Mouse (Mus musculus): Measurements from ENCODE around the gene Olfr1180. TPM values are rescaled to one million over a fixed set of nuclear protein-coding genes. Genes with fewer than 3 reads are reported as not detected.
"Not testable (repeated sequence)": the region's sequence is repeated elsewhere in the genome, so short reads cannot be mapped to it uniquely, and the experiment has no call there.

The Olfr1180 gene
- polyA plus RNA-seq (2012; rRNA removed) (not detected in 2 replicates), polyA plus RNA-seq (2014; fragmentation: Nextera tagmentation; extraction: Ambion mirVana) (not detected in 2 replicates)

- Histone ChIP-seq H3K27ac (replicated peaks; ENCODE audit: low read depth, low read length) (no peak within 1 kb of the TSS), H3K4me2 (replicated peaks; ENCODE audit: low read depth, low read length, severe bottlenecking) (no peak within 1 kb of the TSS), H3K4me1 (ENCODE audit: control insufficient read depth, insufficient read depth, low read length) (no peaks in the 10 kb centered on the region), H3K36me3 (ENCODE audit: control insufficient read depth, insufficient read depth, low read length) (no peaks in the 10 kb centered on the region), H3K9me3 (ENCODE audit: control insufficient read depth, low read length) (no peaks in the 10 kb centered on the region), H3K27me3 (ENCODE audit: control insufficient read depth, insufficient read depth, low read length) (no peaks in the 10 kb centered on the region), H3K4me3 (replicated peaks; ENCODE audit: low read length) (no peak within 1 kb of the TSS), H3K9ac (ENCODE audit: low read depth, low read length, severe bottlenecking) (no peak within 1 kb of the TSS)
- TF ChIP-seq POLR2A (IDR thresholded peaks at IDR 0.05; ENCODE audit: borderline replicate concordance, extremely low read depth, insufficient read depth, insufficient read length), result no peak
- ATAC-seq (ENCODE audit: low FRiP score, low read depth), result no peak
- WGBS, result 65% methylated on average over 2 of the region's 2 CpGs
- DNase-seq (ENCODE audit: low spot score), result no peak
Observed at GRCm38 (mm10) chr2:88419051-88419450, at the start of gene Olfr1180. TSS of gene Olfr1180 (minus strand) at chr2:88419151.

- not testable (repeated sequence) for H3K4me3 ChIP-seq (replicated peaks; ENCODE audit: low read length); H3K27ac ChIP-seq (replicated peaks; ENCODE audit: low read depth, low read length); H3K4me2 ChIP-seq (replicated peaks; ENCODE audit: low read depth, low read length, severe bottlenecking); H3K27me3 ChIP-seq (ENCODE audit: control insufficient read depth, insufficient read depth, low read length); ATAC-seq (ENCODE audit: low FRiP score, low read depth); DNase-seq (ENCODE audit: low spot score); H3K9ac ChIP-seq (ENCODE audit: low read depth, low read length, severe bottlenecking); H3K4me1 ChIP-seq (ENCODE audit: control insufficient read depth, insufficient read depth, low read length); H3K36me3 ChIP-seq (ENCODE audit: control insufficient read depth, insufficient read depth, low read length); H3K9me3 ChIP-seq (ENCODE audit: control insufficient read depth, low read length)
- 93% methylated on average over 1 of the region's 1 CpGs for WGBS
Observed at GRCm38 (mm10) chr2:88454567-88454966, 35.6 kb upstream of the Olfr1180 start, which contains the start of gene Olfr1183. TSS of gene Olfr1183 (plus strand) at chr2:88454867.

GRCm38 (mm10) chr2:88449031-88449430, 30.1 kb upstream of the Olfr1180 start, which contains the start of gene Gm13757:
TSS of gene Gm13757 (minus strand) at chr2:88449131.
- H3K36me3 ChIP-seq (ENCODE audit: control insufficient read depth, insufficient read depth, low read length), result no peaks in the 10 kb centered on the region
- no peaks in the 10 kb centered on the region for H3K27me3 ChIP-seq (ENCODE audit: control insufficient read depth, insufficient read depth, low read length)
- WGBS, result 93% methylated on average over 1 of the region's 1 CpGs
- no peak within 1 kb of the TSS for H3K27ac ChIP-seq (replicated peaks; ENCODE audit: low read depth, low read length)
- no peak for TF ChIP-seq POLR2A (IDR thresholded peaks at IDR 0.05; ENCODE audit: borderline replicate concordance, extremely low read depth, insufficient read depth, insufficient read length)
- H3K9ac ChIP-seq (ENCODE audit: low read depth, low read length, severe bottlenecking), result no peak within 1 kb of the TSS
- no peaks in the 10 kb centered on the region for H3K4me1 ChIP-seq (ENCODE audit: control insufficient read depth, insufficient read depth, low read length)
- DNase-seq (ENCODE audit: low spot score) (no peak), ATAC-seq (ENCODE audit: low FRiP score, low read depth) (no peak)
- no peaks in the 10 kb centered on the region for H3K9me3 ChIP-seq (ENCODE audit: control insufficient read depth, low read length)
- no peak within 1 kb of the TSS for H3K4me3 ChIP-seq (replicated peaks; ENCODE audit: low read length)
- H3K4me2 ChIP-seq (replicated peaks; ENCODE audit: low read depth, low read length, severe bottlenecking), result no peak within 1 kb of the TSS

GRCm38 (mm10) chr2:88426071-88426470, 7.1 kb upstream of the Olfr1180 start, which contains the start of gene Olfr1181:
TSS of gene Olfr1181 (minus strand) at chr2:88426171.
- H3K27me3 ChIP-seq (ENCODE audit: control insufficient read depth, insufficient read depth, low read length), result no peaks in the 10 kb centered on the region
- ATAC-seq (ENCODE audit: low FRiP score, low read depth) (no peak), DNase-seq (ENCODE audit: low spot score) (no peak)
- no peaks in the 10 kb centered on the region for H3K9me3 ChIP-seq (ENCODE audit: control insufficient read depth, low read length)
- no peaks in the 10 kb centered on the region for H3K36me3 ChIP-seq (ENCODE audit: control insufficient read depth, insufficient read depth, low read length)
- H3K4me3 ChIP-seq (replicated peaks; ENCODE audit: low read length), result no peak within 1 kb of the TSS
- no peak for TF ChIP-seq POLR2A (IDR thresholded peaks at IDR 0.05; ENCODE audit: borderline replicate concordance, extremely low read depth, insufficient read depth, insufficient read length)
- no peak within 1 kb of the TSS for H3K4me2 ChIP-seq (replicated peaks; ENCODE audit: low read depth, low read length, severe bottlenecking)
- no peaks in the 10 kb centered on the region for H3K4me1 ChIP-seq (ENCODE audit: control insufficient read depth, insufficient read depth, low read length)
- H3K9ac ChIP-seq (ENCODE audit: low read depth, low read length, severe bottlenecking), result no peak within 1 kb of the TSS
- no peak within 1 kb of the TSS for H3K27ac ChIP-seq (replicated peaks; ENCODE audit: low read depth, low read length)
- 83% methylated on average over 1 of the region's 1 CpGs for WGBS

GRCm38 (mm10) chr2:88406353-88406752, 12.6 kb downstream of the Olfr1180 start, which contains the start of gene Olfr1179:
TSS of gene Olfr1179 (minus strand) at chr2:88406453.
- H3K9ac ChIP-seq (ENCODE audit: low read depth, low read length, severe bottlenecking), result no peak within 1 kb of the TSS
- H3K9me3 ChIP-seq (ENCODE audit: control insufficient read depth, low read length), result no peaks in the 10 kb centered on the region
- H3K4me1 ChIP-seq (ENCODE audit: control insufficient read depth, insufficient read depth, low read length), result no peaks in the 10 kb centered on the region
- H3K36me3 ChIP-seq (ENCODE audit: control insufficient read depth, insufficient read depth, low read length), result no peaks in the 10 kb centered on the region
- ATAC-seq (ENCODE audit: low FRiP score, low read depth) (no peak), DNase-seq (ENCODE audit: low spot score) (no peak)
- no peak within 1 kb of the TSS for H3K4me2 ChIP-seq (replicated peaks; ENCODE audit: low read depth, low read length, severe bottlenecking)
- H3K27me3 ChIP-seq (ENCODE audit: control insufficient read depth, insufficient read depth, low read length), result no peaks in the 10 kb centered on the region
- no peak within 1 kb of the TSS for H3K4me3 ChIP-seq (replicated peaks; ENCODE audit: low read length)
- no peak within 1 kb of the TSS for H3K27ac ChIP-seq (replicated peaks; ENCODE audit: low read depth, low read length)
- no peak for TF ChIP-seq POLR2A (IDR thresholded peaks at IDR 0.05; ENCODE audit: borderline replicate concordance, extremely low read depth, insufficient read depth, insufficient read length)
- WGBS, result 80% methylated on average over 3 of the region's 3 CpGs

- Histone ChIP-seq H3K9ac (ENCODE audit: low read depth, low read length, severe bottlenecking) (no peak within 1 kb of the TSS), H3K4me3 (replicated peaks; ENCODE audit: low read length) (no peak within 1 kb of the TSS), H3K27ac (replicated peaks; ENCODE audit: low read depth, low read length) (no peak within 1 kb of the TSS), H3K27me3 (ENCODE audit: control insufficient read depth, insufficient read depth, low read length) (no peaks in the 10 kb centered on the region), H3K9me3 (ENCODE audit: control insufficient read depth, low read length) (no peaks in the 10 kb centered on the region), H3K4me2 (replicated peaks; ENCODE audit: low read depth, low read length, severe bottlenecking) (no peak within 1 kb of the TSS), H3K4me1 (ENCODE audit: control insufficient read depth, insufficient read depth, low read length) (no peaks in the 10 kb centered on the region), H3K36me3 (ENCODE audit: control insufficient read depth, insufficient read depth, low read length) (no peaks in the 10 kb centered on the region)
- 60% methylated on average over 1 of the region's 1 CpGs for WGBS
- TF ChIP-seq POLR2A (IDR thresholded peaks at IDR 0.05; ENCODE audit: borderline replicate concordance, extremely low read depth, insufficient read depth, insufficient read length), result no peak
- ATAC-seq (ENCODE audit: low FRiP score, low read depth) (no peak), DNase-seq (ENCODE audit: low spot score) (peak; percentile 51)
Observed at GRCm38 (mm10) chr2:88386762-88387161, 32.2 kb downstream of the Olfr1180 start, which contains the start of gene Olfr1178. TSS of gene Olfr1178 (plus strand) at chr2:88387062.

Other genes starting within 250 kb of the Olfr1180 start
- not detected in 2 replicates for gene Olfr1168, start 237.3 kb downstream of the Olfr1180 start, polyA plus RNA-seq (2012; rRNA removed)
- not detected in 2 replicates for gene Olfr1168, start 237.3 kb downstream of the Olfr1180 start, polyA plus RNA-seq (2014; fragmentation: Nextera tagmentation; extraction: Ambion mirVana)
- gene Olfr1170, start 190.8 kb downstream of the Olfr1180 start, polyA plus RNA-seq (2012; rRNA removed), result not detected in 2 replicates
- not detected in 2 replicates for gene Olfr1170, start 190.8 kb downstream of the Olfr1180 start, polyA plus RNA-seq (2014; fragmentation: Nextera tagmentation; extraction: Ambion mirVana)
- not detected in 2 replicates for gene Olfr1173, start 139.3 kb downstream of the Olfr1180 start, polyA plus RNA-seq (2012; rRNA removed)
- not detected in 2 replicates for gene Olfr1173, start 139.3 kb downstream of the Olfr1180 start, polyA plus RNA-seq (2014; fragmentation: Nextera tagmentation; extraction: Ambion mirVana)
- gene Olfr1174-ps, start 104.0 kb downstream of the Olfr1180 start, polyA plus RNA-seq (2012; rRNA removed), result not detected in 2 replicates
- not detected in 2 replicates for gene Olfr1174-ps, start 104.0 kb downstream of the Olfr1180 start, polyA plus RNA-seq (2014; fragmentation: Nextera tagmentation; extraction: Ambion mirVana)
- not detected in 2 replicates for gene Olfr1175-ps, start 91.9 kb downstream of the Olfr1180 start, polyA plus RNA-seq (2012; rRNA removed)
- gene Olfr1175-ps, start 91.9 kb downstream of the Olfr1180 start, polyA plus RNA-seq (2014; fragmentation: Nextera tagmentation; extraction: Ambion mirVana), result not detected in 2 replicates
- not detected in 2 replicates for gene Olfr1176, start 82.4 kb downstream of the Olfr1180 start, polyA plus RNA-seq (2012; rRNA removed)
- gene Olfr1176, start 82.4 kb downstream of the Olfr1180 start, polyA plus RNA-seq (2014; fragmentation: Nextera tagmentation; extraction: Ambion mirVana), result not detected in 2 replicates
- not detected in 2 replicates for gene Olfr1177-ps, start 72.7 kb downstream of the Olfr1180 start, polyA plus RNA-seq (2012; rRNA removed)
- not detected in 2 replicates for gene Olfr1177-ps, start 72.7 kb downstream of the Olfr1180 start, polyA plus RNA-seq (2014; fragmentation: Nextera tagmentation; extraction: Ambion mirVana)
- gene Olfr1178, start 32.1 kb downstream of the Olfr1180 start, polyA plus RNA-seq (2012; rRNA removed), result 0.08 TPM in 1 of 2 replicates, not detected in the other
- gene Olfr1178, start 32.1 kb downstream of the Olfr1180 start, polyA plus RNA-seq (2014; fragmentation: Nextera tagmentation; extraction: Ambion mirVana), result not detected in 2 replicates
- not detected in 2 replicates for gene Olfr1179, start 12.7 kb downstream of the Olfr1180 start, polyA plus RNA-seq (2012; rRNA removed)
- not detected in 2 replicates for gene Olfr1179, start 12.7 kb downstream of the Olfr1180 start, polyA plus RNA-seq (2014; fragmentation: Nextera tagmentation; extraction: Ambion mirVana)
- not detected in 2 replicates for gene Olfr1181, start 7.0 kb upstream of the Olfr1180 start, polyA plus RNA-seq (2012; rRNA removed)
- not detected in 2 replicates for gene Olfr1181, start 7.0 kb upstream of the Olfr1180 start, polyA plus RNA-seq (2014; fragmentation: Nextera tagmentation; extraction: Ambion mirVana)
- not detected in 2 replicates for gene Gm13757, start 30.0 kb upstream of the Olfr1180 start, polyA plus RNA-seq (2012; rRNA removed)
- gene Gm13757, start 30.0 kb upstream of the Olfr1180 start, polyA plus RNA-seq (2014; fragmentation: Nextera tagmentation; extraction: Ambion mirVana), result not detected in 2 replicates
- not detected in 2 replicates for gene Olfr1183, start 35.7 kb upstream of the Olfr1180 start, polyA plus RNA-seq (2012; rRNA removed)
- gene Olfr1183, start 35.7 kb upstream of the Olfr1180 start, polyA plus RNA-seq (2014; fragmentation: Nextera tagmentation; extraction: Ambion mirVana), result not detected in 2 replicates
- not detected in 2 replicates for gene Olfr1184, start 64.4 kb upstream of the Olfr1180 start, polyA plus RNA-seq (2012; rRNA removed)
- not detected in 2 replicates for gene Olfr1184, start 64.4 kb upstream of the Olfr1180 start, polyA plus RNA-seq (2014; fragmentation: Nextera tagmentation; extraction: Ambion mirVana)
- gene Olfr1185-ps1, start 74.2 kb upstream of the Olfr1180 start, polyA plus RNA-seq (2012; rRNA removed), result not detected in 2 replicates
- gene Olfr1185-ps1, start 74.2 kb upstream of the Olfr1180 start, polyA plus RNA-seq (2014; fragmentation: Nextera tagmentation; extraction: Ambion mirVana), result not detected in 2 replicates
- gene Olfr1186, start 99.4 kb upstream of the Olfr1180 start, polyA plus RNA-seq (2012; rRNA removed), result not detected in 2 replicates
- gene Olfr1186, start 99.4 kb upstream of the Olfr1180 start, polyA plus RNA-seq (2014; fragmentation: Nextera tagmentation; extraction: Ambion mirVana), result not detected in 2 replicates
- not detected in 2 replicates for gene Olfr1188, start 137.8 kb upstream of the Olfr1180 start, polyA plus RNA-seq (2012; rRNA removed)
- gene Olfr1188, start 137.8 kb upstream of the Olfr1180 start, polyA plus RNA-seq (2014; fragmentation: Nextera tagmentation; extraction: Ambion mirVana), result not detected in 2 replicates
- not detected in 2 replicates for gene Olfr1189, start 167.3 kb upstream of the Olfr1180 start, polyA plus RNA-seq (2012; rRNA removed)
- gene Olfr1189, start 167.3 kb upstream of the Olfr1180 start, polyA plus RNA-seq (2014; fragmentation: Nextera tagmentation; extraction: Ambion mirVana), result not detected in 2 replicates
- gene Olfr1191-ps1, start 221.4 kb upstream of the Olfr1180 start, polyA plus RNA-seq (2012; rRNA removed), result not detected in 2 replicates
- gene Olfr1191-ps1, start 221.4 kb upstream of the Olfr1180 start, polyA plus RNA-seq (2014; fragmentation: Nextera tagmentation; extraction: Ambion mirVana), result not detected in 2 replicates
- not detected in 2 replicates for gene Olfr1192-ps1, start 229.4 kb upstream of the Olfr1180 start, polyA plus RNA-seq (2012; rRNA removed)
- gene Olfr1192-ps1, start 229.4 kb upstream of the Olfr1180 start, polyA plus RNA-seq (2014; fragmentation: Nextera tagmentation; extraction: Ambion mirVana), result not detected in 2 replicates

All from limb, embryonic 14.5 days (tissue).